Mouse (Mus musculus) spleen, adult 2 months (tissue): ENCODE measurements around the gene Igfbp3. TPM values are rescaled to one million over a fixed set of nuclear protein-coding genes. Genes with fewer than 3 reads are reported as not detected.

ENCODE experiments used
- DNase-seq, 2 experiments: peaks; one replicate each; pipeline versions ENCODE4 v3.0.0 to v3.0.0-alpha.2; 2012 to 2021; ENCODE audit warnings: low spot score in 2 of 2, low read depth in 1 of 2
- H3K27ac ChIP-seq: fragments of 200-500 bp; 2 replicates; pipeline ENCODE4 v1.5.1; 2012; ENCODE audit warnings: low read length, inconsistent platforms; ENCODE audit not compliant: insufficient read depth
- H3K27me3 ChIP-seq: fragments of 200-500 bp; 2 replicates; pipeline ENCODE4 v1.6.1; 2012; ENCODE audit warnings: mild to moderate bottlenecking, moderate library complexity, low read length, inconsistent platforms; ENCODE audit not compliant: control insufficient read depth, insufficient read depth
- H3K36me3 ChIP-seq: fragments of 200-500 bp; 2 replicates; pipeline ENCODE4 v1.6.1; 2012; ENCODE audit warnings: mild to moderate bottlenecking, low read length, inconsistent platforms; ENCODE audit not compliant: control insufficient read depth, insufficient read depth
- H3K4me1 ChIP-seq: fragments of 200-500 bp; 2 replicates; pipeline ENCODE4 v1.6.1; 2011; ENCODE audit warnings: inconsistent platforms; ENCODE audit not compliant: control insufficient read depth, insufficient read depth, insufficient read length
- H3K4me3 ChIP-seq: fragments of 200-500 bp; 2 replicates; pipeline ENCODE4 v1.5.1; 2011; ENCODE audit warnings: mild to moderate bottlenecking, inconsistent platforms; ENCODE audit not compliant: insufficient read depth, insufficient read length; ENCODE audit errors: extremely low read depth
- CTCF ChIP-seq: fragments of 200-500 bp; IDR thresholded peaks from 2 replicates; pipeline ENCODE4 v1.5.1; 2011; ENCODE audit warnings: mild to moderate bottlenecking, inconsistent platforms; ENCODE audit not compliant: insufficient read depth, insufficient read length, insufficient replicate concordance; ENCODE audit errors: extremely low read depth
- POLR2A ChIP-seq: fragments of 200-500 bp; IDR thresholded peaks from 2 replicates; pipeline ENCODE4 v1.6.1; 2011; ENCODE audit warnings: low read depth, low read length, inconsistent platforms
- WGBS: fragments of 180-500 bp; shearing (Covaris S2); methylation state at CpG from one replicate; pipeline ENCODE4 v1.1.7; 2018; 5-methylcytosine and 5-hydroxymethylcytosine counted together
- polyA plus RNA-seq: library from polyadenylated mRNA; depleted of rRNA; stranded (reverse); fragments of >200 nt; gene quantifications from 2 replicates; pipeline ENCODE4 v1.2.3, GENCODE M21; 2012

Igfbp3 gene
- polyA plus RNA-seq, 1 experiment: 108 TPM

DNA sequence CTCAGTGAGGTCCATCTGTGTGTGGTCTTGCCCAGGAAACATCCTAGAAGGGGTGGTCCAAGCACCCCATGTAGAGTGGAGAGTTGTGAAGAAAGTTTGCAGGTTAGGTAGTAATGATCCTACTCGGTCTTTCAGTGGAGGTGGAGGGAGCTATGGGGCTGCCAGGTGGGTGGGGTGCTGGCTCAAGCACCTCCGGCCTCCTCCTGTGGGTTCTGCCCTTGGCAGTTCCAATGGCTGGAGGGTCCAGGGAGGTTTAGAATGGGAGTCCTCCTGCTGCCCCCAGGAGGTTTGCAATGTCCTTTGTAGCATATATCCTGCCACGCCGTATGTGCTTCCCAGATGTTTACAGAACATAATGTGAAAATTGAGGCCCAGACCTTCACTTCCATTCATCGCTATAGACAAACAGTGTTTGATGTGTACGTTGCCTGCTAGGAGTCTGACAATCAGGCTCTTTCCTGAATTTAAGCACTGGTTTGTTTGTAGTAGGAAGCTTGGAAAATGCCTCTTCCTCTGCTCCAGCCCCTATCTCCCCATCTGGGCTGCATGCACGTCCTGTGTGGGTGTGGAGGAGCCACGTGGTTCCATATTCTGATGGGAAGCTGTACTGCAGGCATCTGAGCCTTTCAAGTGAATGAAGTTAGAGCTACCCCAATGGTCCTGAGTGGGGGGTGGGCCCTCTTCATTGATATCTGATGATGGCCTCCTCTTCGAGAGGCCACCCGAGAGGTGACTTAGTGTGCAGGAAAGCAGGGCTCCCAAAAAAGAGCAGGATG lies 15.1 kb downstream of the Igfbp3 start:
- TF ChIP-seq CTCF: no peak
- TF ChIP-seq POLR2A: no peak
- 70% methylated on average over 10 of the region's 10 CpGs for WGBS
- DNase-seq: no peak
- Histone ChIP-seq H3K27ac (no peak overlapping the region), H3K36me3 (no peaks in the 10 kb centered on the region), H3K4me3 (no peak overlapping the region), H3K27me3 (no peaks in the 10 kb centered on the region), H3K4me1 (no peaks in the 10 kb centered on the region)

DNA sequence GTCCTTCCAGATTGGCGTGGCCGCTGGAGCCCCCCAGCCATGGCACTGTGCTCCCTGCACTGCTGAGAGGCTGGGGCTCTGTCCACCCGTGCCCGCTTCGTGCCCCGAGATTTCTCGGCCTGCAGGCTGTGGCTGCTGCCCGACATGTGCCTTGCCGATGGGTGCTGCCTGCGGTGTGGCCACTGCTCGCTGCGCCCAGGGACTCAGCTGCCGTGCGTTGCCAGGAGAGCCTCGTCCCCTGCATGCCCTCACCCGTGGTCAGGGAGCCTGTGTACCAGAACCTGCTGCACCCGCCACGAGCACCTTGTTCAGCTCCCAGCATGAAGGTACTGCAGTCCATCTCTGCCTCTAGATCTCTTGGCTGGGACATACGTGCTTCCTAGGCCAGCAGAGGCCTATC lies 15.7 kb downstream of the Igfbp3 start:
- WGBS: 88% methylated on average over 19 of the region's 19 CpGs
- no peaks in the 10 kb centered on the region for H3K4me1 ChIP-seq
- TF ChIP-seq CTCF (no peak), POLR2A (no peak)
- H3K27ac ChIP-seq: no peak overlapping the region
- DNase-seq: no peak
- H3K4me3 ChIP-seq: no peak overlapping the region
- H3K27me3 ChIP-seq: no peaks in the 10 kb centered on the region
- H3K36me3 ChIP-seq: no peaks in the 10 kb centered on the region

- DNase-seq: no peak
- 80% methylated on average over 12 of the region's 12 CpGs for WGBS
- no peaks in the 10 kb centered on the region for H3K36me3 ChIP-seq
- no peaks in the 10 kb centered on the region for H3K4me1 ChIP-seq
- no peaks in the 10 kb centered on the region for H3K27me3 ChIP-seq
- no peak within 1 kb of the TSS for H3K4me3 ChIP-seq
- H3K27ac ChIP-seq: no peak within 1 kb of the TSS
- TF ChIP-seq CTCF (no peak), POLR2A (no peak)
Observed at GRCm38 (mm10) chr11:7197491-7197941, 16.2 kb downstream of the Igfbp3 start, which contains the start of gene Igfbp1. Igfbp1 (plus strand) TSS chr11:7197782.

DNA sequence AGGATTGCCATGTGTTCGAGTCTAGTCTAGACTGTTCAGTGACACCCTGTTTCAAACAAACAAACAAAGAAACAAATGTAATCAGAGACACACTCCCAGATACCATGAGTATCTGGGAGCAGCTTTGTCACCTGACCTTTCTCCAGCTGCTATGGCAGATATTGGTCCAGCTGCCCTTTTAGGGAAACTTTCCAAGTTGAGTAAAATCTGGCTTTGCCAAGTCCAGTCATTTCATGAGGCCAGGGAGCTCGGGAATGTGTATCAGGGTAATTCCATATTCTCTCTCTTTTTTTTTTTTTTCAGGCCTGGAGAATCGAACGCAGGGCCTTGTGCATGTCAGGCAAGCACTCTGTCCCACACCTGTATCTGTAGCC lies 18.4 kb downstream of the Igfbp3 start:
- no peak overlapping the region for H3K27ac ChIP-seq
- no peak for DNase-seq
- H3K36me3 ChIP-seq: no peaks in the 10 kb centered on the region
- no peaks in the 10 kb centered on the region for H3K27me3 ChIP-seq
- 84% methylated on average over 4 of the region's 4 CpGs for WGBS
- no peak for TF ChIP-seq POLR2A
- no peaks in the 10 kb centered on the region for H3K4me1 ChIP-seq
- no peak overlapping the region for H3K4me3 ChIP-seq

DNA sequence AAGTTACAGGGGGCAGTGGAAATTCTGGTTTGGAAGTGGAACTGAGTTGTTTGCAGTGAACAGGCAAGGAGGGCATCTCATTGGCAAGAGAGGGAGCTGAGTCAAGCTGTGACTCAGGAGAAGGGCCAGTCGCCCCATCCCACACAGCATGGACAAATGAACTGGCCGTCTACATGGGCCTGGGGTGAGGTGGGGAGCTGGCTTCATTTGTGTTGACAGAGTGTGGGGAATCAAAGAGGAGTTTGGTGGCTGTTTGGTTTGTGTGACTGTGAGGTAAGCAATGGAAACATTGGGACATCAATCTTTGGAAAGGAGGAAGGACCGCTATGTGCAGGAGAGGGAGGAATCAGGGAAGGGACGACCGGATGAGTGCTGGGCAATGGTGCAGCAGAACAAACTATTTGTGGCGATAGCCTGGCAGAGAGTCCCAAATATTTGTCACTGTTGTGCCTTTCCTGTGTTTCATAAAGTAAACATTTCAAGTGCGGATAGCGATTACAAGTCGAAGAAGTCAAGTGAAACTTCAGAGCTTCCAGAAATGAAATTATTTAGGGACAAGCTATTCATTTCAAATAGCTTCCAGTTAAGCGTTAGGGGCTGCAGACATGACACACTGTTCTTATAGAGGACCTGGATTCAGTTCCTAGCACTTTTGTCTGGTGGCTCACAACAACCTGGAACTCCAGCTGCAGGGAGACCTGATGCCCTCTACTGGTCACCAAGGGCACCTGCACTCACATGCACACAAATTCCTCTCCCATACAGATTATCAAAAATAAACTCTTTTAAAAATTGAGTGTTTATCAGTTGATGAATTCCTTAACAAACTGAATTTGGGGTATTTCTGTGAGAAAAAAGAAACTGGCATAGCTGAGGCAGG lies 19.1 kb downstream of the Igfbp3 start:
- no peak overlapping the region for H3K27ac ChIP-seq
- no peaks in the 10 kb centered on the region for H3K36me3 ChIP-seq
- H3K4me1 ChIP-seq: no peaks in the 10 kb centered on the region
- WGBS: 91% methylated on average over 10 of the region's 10 CpGs
- DNase-seq: no peak
- no peaks in the 10 kb centered on the region for H3K27me3 ChIP-seq
- TF ChIP-seq POLR2A (no peak), CTCF (no peak)
- H3K4me3 ChIP-seq: no peak overlapping the region

GRCm38 (mm10) chr11:7193134-7193533 lies 20.6 kb downstream of the Igfbp3 start:
- Histone ChIP-seq H3K27me3 (no peaks in the 10 kb centered on the region), H3K36me3 (no peaks in the 10 kb centered on the region), H3K27ac (no peak overlapping the region), H3K4me3 (no peak overlapping the region), H3K4me1 (no peaks in the 10 kb centered on the region)
- WGBS: 76% methylated on average over 9 of the region's 9 CpGs
- no peak for DNase-seq
- TF ChIP-seq CTCF: no peak
- no peak for TF ChIP-seq POLR2A
